Mouse (Mus musculus): Measurements from ENCODE around the gene Hist2h2bb. TPM values are rescaled to one million over a fixed set of nuclear protein-coding genes. Genes with fewer than 3 reads are reported as not detected.
"Not testable (repeated sequence)": the region's sequence is repeated elsewhere in the genome, so short reads cannot be mapped to it uniquely, and the experiment has no call there.

Gene Hist2h2bb
- polyA plus RNA-seq, 1 experiment from 2014 or later, result 2.3 TPM

- Histone ChIP-seq H3K27ac (ENCODE audit: low read depth, low read length) (0 out of 2 replicates have a peak overlapping the region, but pooled peaks have one; percentile 35), H3K4me3 (ENCODE audit: low read depth, low read length) (peak overlapping the region; percentile 29), H3K4me1 (replicated peaks; ENCODE audit: control insufficient read depth, insufficient read depth, low read length) (peaks cover 21% of the 10 kb centered on the region), H3K9ac (ENCODE audit: low read depth, low read length) (no peak overlapping the region; the same call in 1 of the 2 replicates), H3K9me3 (ENCODE audit: control insufficient read depth) (no peaks in the 10 kb centered on the region), H3K27me3 (replicated peaks; ENCODE audit: control insufficient read depth, insufficient read depth, low read length) (no peaks in the 10 kb centered on the region), H3K36me3 (ENCODE audit: control insufficient read depth, insufficient read depth) (no peaks in the 10 kb centered on the region), H3K4me2 (replicated peaks; ENCODE audit: low read depth) (peak overlapping the region; percentile 55)
- ATAC-seq, result no peak
- 78% methylated on average over 9 of the region's 9 CpGs for WGBS
- TF ChIP-seq CTCF (IDR thresholded peaks at IDR 0.05; ENCODE audit: low read depth), result no peak
Measured at GRCm38 (mm10) chr3:96240799-96241197, 28.8 kb upstream of the Hist2h2bb start.

- no peaks in the 10 kb centered on the region for H3K27me3 ChIP-seq (replicated peaks; ENCODE audit: control insufficient read depth, insufficient read depth, low read length)
- peaks cover 12% of the 10 kb centered on the region for H3K4me1 ChIP-seq (replicated peaks; ENCODE audit: control insufficient read depth, insufficient read depth, low read length)
- 47% methylated on average over 7 of the region's 7 CpGs for WGBS
- H3K27ac ChIP-seq (ENCODE audit: low read depth, low read length), result no peak overlapping the region; the same call in 1 of the 2 replicates
- no peak overlapping the region for H3K4me3 ChIP-seq (ENCODE audit: low read depth, low read length)
- no peak for TF ChIP-seq CTCF (IDR thresholded peaks at IDR 0.05; ENCODE audit: low read depth)
- H3K9ac ChIP-seq (ENCODE audit: low read depth, low read length), result no peak overlapping the region
- H3K4me2 ChIP-seq (replicated peaks; ENCODE audit: low read depth), result peak overlapping the region; percentile 78
- H3K36me3 ChIP-seq (ENCODE audit: control insufficient read depth, insufficient read depth), result no peaks in the 10 kb centered on the region
- ATAC-seq, result no peak
- H3K9me3 ChIP-seq (ENCODE audit: control insufficient read depth), result no peaks in the 10 kb centered on the region
Measured at GRCm38 (mm10) chr3:96243921-96244572, 25.5 kb upstream of the Hist2h2bb start.

- Histone ChIP-seq H3K4me3 (ENCODE audit: low read depth, low read length) (peak within 1 kb of the TSS; percentile 43), H3K9ac (ENCODE audit: low read depth, low read length) (peak within 1 kb of the TSS; percentile 62), H3K4me1 (replicated peaks; ENCODE audit: control insufficient read depth, insufficient read depth, low read length) (peaks cover 12% of the 10 kb centered on the region), H3K4me2 (replicated peaks; ENCODE audit: low read depth) (peak within 1 kb of the TSS; percentile 78), H3K27ac (ENCODE audit: low read depth, low read length) (peak within 1 kb of the TSS; percentile 87)
- not testable (repeated sequence) for H3K36me3 ChIP-seq (ENCODE audit: control insufficient read depth, insufficient read depth); H3K27me3 ChIP-seq (replicated peaks; ENCODE audit: control insufficient read depth, insufficient read depth, low read length); H3K9me3 ChIP-seq (ENCODE audit: control insufficient read depth)
- WGBS, result under 1% methylated on average over 21 of the region's 88 CpGs
- peak; percentile 84 for ATAC-seq
Measured at GRCm38 (mm10) chr3:96245003-96245886, 24.3 kb upstream of the Hist2h2bb start, which contains the start of gene Hist2h2aa1. Hist2h2aa1 (plus strand) TSS chr3:96245497.

- ATAC-seq; H3K27me3 ChIP-seq (replicated peaks; ENCODE audit: control insufficient read depth, insufficient read depth, low read length); H3K9ac ChIP-seq (ENCODE audit: low read depth, low read length); H3K36me3 ChIP-seq (ENCODE audit: control insufficient read depth, insufficient read depth); H3K9me3 ChIP-seq (ENCODE audit: control insufficient read depth); H3K27ac ChIP-seq (ENCODE audit: low read depth, low read length): not testable (repeated sequence)
- 2% methylated on average over 10 of the region's 21 CpGs for WGBS
- 0 out of 2 replicates have a peak overlapping the region, but pooled peaks have one; percentile 23 for H3K4me3 ChIP-seq (ENCODE audit: low read depth, low read length)
- H3K4me1 ChIP-seq (replicated peaks; ENCODE audit: control insufficient read depth, insufficient read depth, low read length), result peaks cover 12% of the 10 kb centered on the region
- 0 out of 2 replicates have a peak overlapping the region, but pooled peaks have one; percentile 41 for H3K4me2 ChIP-seq (replicated peaks; ENCODE audit: low read depth)
Measured at GRCm38 (mm10) chr3:96246018-96246417, 23.5 kb upstream of the Hist2h2bb start.

GRCm38 (mm10) chr3:96246427-96246856 lies 23.1 kb upstream of the Hist2h2bb start, which contains the start of gene Hist2h3c1:
Hist2h3c1 (plus strand) TSS chr3:96246685.
- Histone ChIP-seq H3K4me2 (replicated peaks; ENCODE audit: low read depth) (peak within 1 kb of the TSS; percentile 56), H3K4me1 (replicated peaks; ENCODE audit: control insufficient read depth, insufficient read depth, low read length) (peaks cover 12% of the 10 kb centered on the region), H3K4me3 (ENCODE audit: low read depth, low read length) (peak within 1 kb of the TSS; percentile 24)
- ATAC-seq, result peak; percentile 90
- not testable (repeated sequence) for H3K27ac ChIP-seq (ENCODE audit: low read depth, low read length); H3K36me3 ChIP-seq (ENCODE audit: control insufficient read depth, insufficient read depth); H3K9me3 ChIP-seq (ENCODE audit: control insufficient read depth); H3K27me3 ChIP-seq (replicated peaks; ENCODE audit: control insufficient read depth, insufficient read depth, low read length); H3K9ac ChIP-seq (ENCODE audit: low read depth, low read length)
- WGBS, result 0% methylated on average over 1 of the region's 47 CpGs
